Mouse (Mus musculus) heart, adult 2 months (tissue): ENCODE results near the gene Zfp428.

Experiments used
- CTCF ChIP-seq: fragments of 200-600 bp; IDR thresholded peaks from 2 replicates; pipeline ENCODE4 v1.8.1; 2022; ENCODE audit warnings: antibody characterized with exemption, mild to moderate bottlenecking, moderate library complexity
- POLR2A ChIP-seq: fragments of 200-500 bp; IDR thresholded peaks from 2 replicates; pipeline ENCODE4 v1.6.1; 2011; ENCODE audit warnings: mild to moderate bottlenecking, low read depth, low read length, control low read depth; ENCODE audit not compliant: insufficient read depth

GRCm38 (mm10) chr7:24522805-24523204 lies 16.0 kb downstream of the Zfp428 start:
- TF ChIP-seq POLR2A (no peak), CTCF (no peak)
